Mouse (Mus musculus): ENCODE results near the gene Olfr913.

DNA sequence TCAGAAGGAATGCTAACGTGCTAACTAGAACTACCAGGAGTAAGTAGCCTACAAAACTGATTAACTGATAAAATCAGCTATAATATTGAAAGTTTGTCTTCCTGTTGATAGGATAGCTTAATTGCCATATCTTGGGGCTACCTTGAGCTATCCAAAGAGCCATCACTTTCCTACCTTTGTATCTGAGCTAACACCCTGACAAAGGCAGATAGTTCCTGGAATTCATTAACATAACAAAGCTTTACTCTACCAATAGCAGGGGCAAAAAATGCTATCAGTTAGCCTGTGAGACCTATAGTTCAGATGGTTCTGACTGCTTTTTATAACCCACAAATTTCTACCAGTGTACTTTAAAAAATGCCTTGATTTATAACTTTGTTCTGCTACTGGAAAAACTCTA lies 1.5 kb upstream of the Olfr913 start:
- TF ChIP-seq POLR2A (IDR thresholded peaks at IDR 0.05; ENCODE audit: low read depth, low read length) (no peak), CTCF (IDR thresholded peaks at IDR 0.05; ENCODE audit: extremely low read depth, insufficient read length, insufficient replicate concordance, low read depth, low read length) (no peak)

All from small intestine, adult 2 months (tissue).